Mouse (Mus musculus): ENCODE data around the gene Aunip.

GRCm38 (mm10) chr4:134559154-134559553, 48.4 kb downstream of the Aunip start:
- TF ChIP-seq TCF12 (IDR thresholded peaks at IDR 0.05; ENCODE audit: insufficient read depth, poor library complexity, severe bottlenecking) (no peak), MYOG (IDR thresholded peaks at IDR 0.05; ENCODE audit: control insufficient read depth in 1 of 3, insufficient read depth in 1 of 3, insufficient read length in 2 of 3, low read depth in 2 of 3) (peak in 1 of 3 experiments; percentile 22), POLR2A (IDR thresholded peaks at IDR 0.05; ENCODE audit: insufficient read length, low read depth) (no peak), MYOD1 (IDR thresholded peaks at IDR 0.05; ENCODE audit: control insufficient read depth in 1 of 3, insufficient read length in 2 of 3, low read depth in 2 of 3) (peak in 2 of 3 experiments; percentile 36 to 60), MAX (IDR thresholded peaks at IDR 0.05; ENCODE audit: low read depth) (no peak), USF1 (IDR thresholded peaks at IDR 0.05; ENCODE audit: low read depth) (no peak), POLR2AphosphoS2 (IDR thresholded peaks at IDR 0.05; ENCODE audit: insufficient read length, low read depth) (no peak), E2F4 (IDR thresholded peaks at IDR 0.05; ENCODE audit: insufficient read depth) (no peak)

Measured in myocyte (in vitro differentiated cells).